8 mouse cellular contexts compared by ENCODE assay signal in the genomic region with DNA sequence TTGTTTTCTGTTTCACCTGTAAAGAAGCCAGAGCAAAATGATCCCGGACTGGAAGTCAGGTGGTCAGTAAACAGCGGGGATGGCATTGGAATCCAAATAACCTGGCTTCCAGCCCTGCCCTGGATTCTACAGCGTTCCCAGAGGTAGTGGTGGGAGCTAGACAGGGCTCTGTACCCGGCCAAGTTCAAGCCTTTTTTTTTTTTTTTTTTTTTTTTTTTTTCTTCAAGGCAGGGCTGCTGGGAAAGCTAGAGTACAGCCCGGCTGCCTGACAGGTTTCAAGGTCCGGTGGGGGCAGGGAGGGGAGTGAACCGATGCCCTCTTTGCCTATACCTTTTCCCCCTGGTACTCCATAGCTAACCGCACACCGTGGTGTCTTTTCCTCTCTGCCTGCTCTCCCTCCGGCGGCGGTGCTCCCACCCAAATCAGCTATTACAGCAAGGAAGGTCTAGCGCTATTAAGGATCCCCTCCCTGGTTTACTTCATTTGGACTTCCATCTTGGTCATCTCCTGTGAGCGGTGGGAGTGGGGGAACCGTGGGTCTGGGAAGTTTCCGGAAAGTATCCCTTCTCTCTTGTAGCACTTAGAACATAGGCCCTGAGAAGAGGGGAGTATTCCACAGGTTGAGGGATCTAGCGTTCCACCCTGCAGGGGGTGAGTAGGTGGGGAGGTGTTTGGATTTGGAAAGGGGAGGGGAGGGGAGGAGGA. TPM values are rescaled to one million over a fixed set of nuclear protein-coding genes. Genes with fewer than 3 reads are reported as not detected.
DNase-seq lines count a peak whose midpoint lies in the region; ATAC-seq and TF ChIP-seq lines count a peak whose summit lies in the region.

No protein-coding gene starts in this region.

- 2% methylated on average over 17 of the region's 17 CpGs for WGBS in forebrain, postnatal 0 days
- WGBS in limb, embryonic 11.5 days: 1% methylated on average over 17 of the region's 17 CpGs
- WGBS in stomach, embryonic 15.5 days: 3% methylated on average over 17 of the region's 17 CpGs

- no peaks in the 10 kb centered on the region for H3K36me3 ChIP-seq in E14TG2a.4 (ENCODE audit: insufficient read depth, low read length)
- no peaks in the 10 kb centered on the region for H3K36me3 ChIP-seq in forebrain, postnatal 0 days (ENCODE audit: insufficient read depth)
- no peaks in the 10 kb centered on the region for H3K36me3 ChIP-seq in limb, embryonic 11.5 days (ENCODE audit: control insufficient read depth, insufficient read depth, low read length)
- H3K36me3 ChIP-seq in stomach, embryonic 15.5 days: no peaks in the 10 kb centered on the region

- H3K4me1 ChIP-seq in E14TG2a.4 (replicated peaks; ENCODE audit: low read depth, low read length): peaks cover 19% of the 10 kb centered on the region
- peaks cover 18% of the 10 kb centered on the region for H3K4me1 ChIP-seq in forebrain, postnatal 0 days (ENCODE audit: insufficient read depth)
- H3K4me1 ChIP-seq in limb, embryonic 11.5 days (ENCODE audit: control insufficient read depth, insufficient read depth, low read length): peaks cover 11% of the 10 kb centered on the region
- H3K4me1 ChIP-seq in stomach, embryonic 15.5 days: peaks cover 12% of the 10 kb centered on the region; the same call in 1 of the 2 replicates

- H3K4me2 ChIP-seq in forebrain, postnatal 0 days (ENCODE audit: low read depth): peak overlapping the region; percentile 57
- H3K4me2 ChIP-seq in limb, embryonic 11.5 days (ENCODE audit: low read depth, severe bottlenecking): peak overlapping the region; percentile 51
- H3K4me2 ChIP-seq in stomach, embryonic 15.5 days: peak overlapping the region; percentile 45

- peak; percentile 32 for ATAC-seq in forebrain, postnatal 0 days
- ATAC-seq in limb, embryonic 11.5 days (ENCODE audit: insufficient number of reproducible peaks, low FRiP score, low TSS enrichment, low read depth): no peak
- ATAC-seq in stomach, embryonic 15.5 days (ENCODE audit: insufficient read depth, low FRiP score, low read depth): peak; percentile 72; the same call in 1 of the 2 replicates

- H3K4me3 ChIP-seq in E14TG2a.4 (replicated peaks; ENCODE audit: low read length): peak overlapping the region; percentile 46
- peak overlapping the region; percentile 27 for H3K4me3 ChIP-seq in forebrain, postnatal 0 days (ENCODE audit: low read depth, low read length)
- peak overlapping the region; percentile 22 for H3K4me3 ChIP-seq in limb, embryonic 11.5 days (ENCODE audit: low read depth, low read length)
- peak overlapping the region; percentile 16; the same call in 1 of the 2 replicates for H3K4me3 ChIP-seq in stomach, embryonic 15.5 days (replicated peaks)

- no peak for TF ChIP-seq CTCF in E14TG2a.4 (conservative IDR thresholded peaks at IDR 0.05; ENCODE audit: low read length)
- no peak for TF ChIP-seq CTCF in forebrain, postnatal 0 days (IDR thresholded peaks at IDR 0.05; ENCODE audit: low read depth)

- H3K9ac ChIP-seq in forebrain, postnatal 0 days: peak overlapping the region; percentile 25; the same call in 1 of the 2 replicates
- H3K9ac ChIP-seq in limb, embryonic 11.5 days (ENCODE audit: low read length): no peak overlapping the region
- H3K9ac ChIP-seq in stomach, embryonic 15.5 days: no peak overlapping the region

- peak; percentile 17 for DNase-seq in cerebellum, adult 9-11 months
- no peak for DNase-seq in cerebellum, adult 8-10 months
- DNase-seq in forebrain, postnatal 0 days: no peak
- no peak for DNase-seq in limb, embryonic 11.5 days (ENCODE audit: low spot score)
- DNase-seq in thymus, postnatal 4 days: no peak
- DNase-seq in lung, postnatal 25 days (ENCODE audit: low spot score): no peak

- H3K27me3 ChIP-seq in E14TG2a.4 (ENCODE audit: insufficient read depth, low read length): peaks cover 46% of the 10 kb centered on the region
- no peaks in the 10 kb centered on the region for H3K27me3 ChIP-seq in forebrain, postnatal 0 days (ENCODE audit: insufficient read depth, low read length)
- H3K27me3 ChIP-seq in limb, embryonic 11.5 days (ENCODE audit: control insufficient read depth, insufficient read depth, low read length): no peaks in the 10 kb centered on the region
- no peaks in the 10 kb centered on the region for H3K27me3 ChIP-seq in stomach, embryonic 15.5 days (replicated peaks)

- H3K9me3 ChIP-seq in E14TG2a.4 (ENCODE audit: low read length): peaks cover 4% of the 10 kb centered on the region; the same call in 1 of the 2 replicates
- H3K9me3 ChIP-seq in forebrain, postnatal 0 days (ENCODE audit: low read length): no peaks in the 10 kb centered on the region
- H3K9me3 ChIP-seq in limb, embryonic 11.5 days (ENCODE audit: control insufficient read depth, low read length): no peaks in the 10 kb centered on the region
- no peaks in the 10 kb centered on the region for H3K9me3 ChIP-seq in stomach, embryonic 15.5 days

- H3K27ac ChIP-seq in forebrain, postnatal 0 days (ENCODE audit: low read depth, low read length): peak overlapping the region; percentile 57; the same call in 1 of the 2 replicates
- H3K27ac ChIP-seq in limb, embryonic 11.5 days (replicated peaks; ENCODE audit: low read depth, low read length): no peak overlapping the region
- H3K27ac ChIP-seq in stomach, embryonic 15.5 days: no peak overlapping the region

RNA-seq across cellular contexts. Expression of gene Sox9, which starts 28.6 kb away (rescaled TPM):
- total RNA-seq in forebrain, postnatal 0 days (2014; rRNA removed): 5.8 and 6.1 TPM in 2 replicates
- polyA plus RNA-seq in forebrain, postnatal 0 days (2015; fragmentation: Nextera tagmentation; extraction: Ambion mirVana): 29.8 and 46.6 TPM in 2 replicates
- 208 and 215 TPM in 2 replicates for polyA plus RNA-seq in limb, embryonic 11.5 days (2014; fragmentation: Nextera tagmentation; extraction: Ambion mirVana)
- polyA plus RNA-seq in stomach, embryonic 15.5 days (2015; fragmentation: Nextera tagmentation; extraction: Ambion mirVana): 42.0 and 50.9 TPM in 2 replicates
